Mouse (Mus musculus) v-Abl transformed pro-B cells (cell line): ENCODE measurements around the gene Adar.

Experiments
- in situ Hi-C, 2 experiments: fragments of 400-800 bp; cut with MboI; formaldehyde crosslinking; loops; one replicate each; pipeline ENCODE4 v1.15.1; 2025; ENCODE audit not compliant: unreplicated experiment in 2 of 2

Gene Adar

DNA sequence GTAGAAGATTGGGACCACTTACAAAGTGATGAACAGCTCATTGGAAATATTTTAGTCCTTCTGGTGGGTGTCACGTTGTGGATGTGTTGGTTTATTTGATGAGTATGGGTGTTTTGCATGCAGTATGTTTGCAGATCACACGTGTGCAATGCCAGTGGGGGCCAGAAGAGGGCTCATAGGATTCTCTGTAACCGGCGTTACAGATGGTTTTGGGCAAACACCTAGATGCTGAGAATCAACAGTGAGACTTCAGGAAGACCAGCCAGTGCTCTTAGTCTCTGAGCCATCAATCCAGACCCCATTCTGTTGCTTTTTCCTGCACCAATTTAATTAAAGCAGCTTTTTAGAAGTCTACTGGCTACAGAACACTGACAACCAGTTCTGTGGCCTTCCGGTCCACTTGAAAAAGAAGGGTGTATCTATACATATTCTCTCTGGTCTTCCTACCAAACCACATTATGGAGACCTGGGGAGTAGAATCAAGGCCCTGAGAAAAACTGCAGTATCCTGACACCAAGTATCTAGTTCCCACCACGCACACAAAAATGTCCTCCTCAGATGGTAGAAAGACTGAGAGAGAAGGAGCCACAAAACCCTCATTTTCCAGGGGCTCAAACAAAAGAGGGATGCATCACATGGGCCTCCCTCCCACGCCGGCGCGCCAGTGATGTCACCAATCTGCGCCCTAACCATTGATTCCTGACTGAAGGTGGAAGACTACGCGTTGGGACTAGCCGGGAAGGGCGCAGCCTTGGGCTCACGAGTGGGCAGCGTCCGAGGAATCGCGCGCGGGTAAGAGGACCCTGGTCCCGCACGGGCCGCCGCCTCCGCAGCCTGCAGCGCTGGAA, at the start of gene Adar:
Adar (plus strand) TSS at position 664 of the 848 bp plus-strand sequence.
- in situ Hi-C loops: no loop called here

DNA sequence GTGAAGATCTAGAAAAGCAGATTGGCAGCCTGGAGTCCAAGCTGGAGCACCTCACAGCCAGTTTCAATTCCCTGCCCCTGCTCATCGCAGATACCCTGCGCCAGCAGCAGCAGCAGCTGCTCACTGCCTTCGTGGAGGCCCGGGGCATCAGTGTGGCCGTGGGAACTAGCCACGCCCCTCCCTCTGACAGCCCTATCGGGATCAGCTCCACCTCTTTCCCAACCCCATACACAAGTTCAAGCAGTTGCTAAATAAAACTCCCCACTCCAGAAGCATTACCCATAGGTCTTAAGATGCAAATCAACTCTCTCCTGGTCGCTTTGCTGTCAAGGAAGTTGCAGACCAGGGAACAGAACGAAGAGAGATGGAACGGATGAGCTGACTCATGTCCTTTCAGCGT, 47.7 kb upstream of the Adar start:
- in situ Hi-C loops: no loop called here

- in situ Hi-C loops: no loop called here
Measured at GRCm38 (mm10) chr3:89671334-89671733, 43.5 kb upstream of the Adar start.

DNA sequence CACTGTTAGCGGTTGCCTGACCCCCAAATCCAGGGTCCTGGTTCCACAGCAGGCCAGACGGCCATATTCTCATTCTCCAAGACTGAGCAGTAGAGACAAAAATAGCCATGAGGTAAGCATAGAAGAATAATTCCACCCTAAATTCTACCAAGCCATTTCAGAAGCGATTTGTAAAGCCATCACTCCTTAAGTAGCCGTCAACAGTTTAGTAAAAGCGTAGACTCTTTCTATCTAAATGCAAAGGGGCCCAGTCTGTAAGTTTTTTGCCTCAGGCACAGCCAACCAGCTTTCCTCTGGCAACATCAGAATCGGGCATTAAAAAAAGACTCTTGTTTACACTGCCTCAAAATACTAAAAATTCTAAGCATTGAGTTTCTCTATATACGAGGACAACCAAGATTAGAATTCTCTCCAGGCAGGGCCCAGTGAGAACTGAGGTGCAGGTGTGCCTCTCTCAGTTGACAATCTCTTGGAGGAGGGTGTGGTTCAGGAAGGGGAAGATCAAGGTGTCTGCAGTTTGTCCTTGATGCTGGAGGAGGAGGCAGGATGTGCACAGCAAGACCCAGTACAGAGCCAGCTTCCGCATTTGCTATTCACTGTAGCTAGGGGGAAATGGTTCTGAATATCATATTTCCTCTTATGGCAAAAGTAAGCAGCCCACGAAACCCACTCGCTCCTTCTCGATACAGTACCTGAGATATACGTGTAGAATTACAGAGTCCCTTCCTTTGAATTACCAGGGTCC, 42.1 kb upstream of the Adar start:
- in situ Hi-C loops: no loop called here

GRCm38 (mm10) chr3:89677617-89678016, 37.2 kb upstream of the Adar start:
- in situ Hi-C loops: no loop called here

DNA sequence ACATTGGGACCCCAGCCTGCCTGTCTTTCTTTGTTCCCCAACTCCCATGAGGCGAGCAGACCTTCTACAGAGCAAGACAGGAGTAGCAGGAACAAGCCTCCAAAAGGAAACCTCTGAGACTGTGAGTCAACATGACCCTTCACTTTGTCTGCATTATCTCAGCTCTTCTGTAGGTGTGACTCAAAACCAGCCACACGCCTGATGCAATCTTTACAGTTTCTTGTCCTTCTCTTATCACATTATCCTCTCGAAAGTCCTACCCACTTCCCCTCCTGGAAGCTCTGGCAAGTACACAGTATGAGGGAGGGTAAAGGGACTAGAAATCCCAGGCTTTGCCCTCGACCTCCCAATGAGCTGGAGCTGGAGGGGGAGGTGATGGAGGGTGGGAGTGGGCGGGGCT, 28.8 kb upstream of the Adar start:
- in situ Hi-C loops: loop anchor here in 1 of 2 experiments (5.0 kb wide), 1 partner anchor 36 kb away; no protein-coding TSS in a partner anchor

DNA sequence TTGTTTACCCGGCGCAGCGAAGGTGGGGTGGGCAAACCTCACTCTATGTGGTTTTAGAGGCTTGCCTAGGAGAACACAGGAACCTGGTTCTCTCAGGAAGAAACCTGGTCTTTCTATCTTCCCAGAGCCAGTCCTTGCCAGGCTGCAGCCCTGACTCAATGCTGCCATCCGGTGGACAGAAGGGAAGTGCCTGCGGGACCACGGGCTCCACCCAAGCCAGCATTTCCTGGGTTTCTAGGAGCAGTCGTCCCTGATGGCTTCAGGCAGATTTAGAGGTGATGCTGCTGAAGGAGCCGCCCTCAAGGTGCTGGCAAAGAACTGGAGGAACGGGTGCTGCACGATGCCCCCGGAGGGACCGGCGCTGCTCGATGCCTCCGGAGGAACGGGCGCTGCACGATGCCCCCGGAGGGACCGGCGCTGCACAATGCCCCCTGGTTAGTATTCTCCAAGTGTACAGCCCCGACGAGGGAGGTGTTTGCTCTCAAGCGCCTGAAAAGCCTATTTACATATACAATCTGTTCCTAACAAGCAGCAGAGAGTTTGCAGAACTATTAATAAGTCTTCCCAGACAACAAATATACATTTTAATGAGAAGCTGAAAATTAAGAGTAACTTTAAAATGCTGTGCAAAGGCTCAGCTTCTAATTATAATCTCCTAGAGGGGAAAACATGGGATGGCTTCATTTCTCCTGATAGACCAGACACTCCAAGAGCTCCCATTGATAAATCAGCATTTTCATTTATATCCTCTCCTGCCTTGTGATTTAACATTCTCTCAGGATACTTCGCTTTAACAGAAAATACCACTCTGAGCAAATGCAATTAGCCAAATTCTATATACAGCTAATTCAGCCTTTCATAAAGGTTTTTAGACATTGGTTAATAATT, 25.9 kb upstream of the Adar start:
- in situ Hi-C loops: loop anchor here in 1 of 2 experiments (5.0 kb wide), 1 partner anchor 33 kb away; no protein-coding TSS in a partner anchor

DNA sequence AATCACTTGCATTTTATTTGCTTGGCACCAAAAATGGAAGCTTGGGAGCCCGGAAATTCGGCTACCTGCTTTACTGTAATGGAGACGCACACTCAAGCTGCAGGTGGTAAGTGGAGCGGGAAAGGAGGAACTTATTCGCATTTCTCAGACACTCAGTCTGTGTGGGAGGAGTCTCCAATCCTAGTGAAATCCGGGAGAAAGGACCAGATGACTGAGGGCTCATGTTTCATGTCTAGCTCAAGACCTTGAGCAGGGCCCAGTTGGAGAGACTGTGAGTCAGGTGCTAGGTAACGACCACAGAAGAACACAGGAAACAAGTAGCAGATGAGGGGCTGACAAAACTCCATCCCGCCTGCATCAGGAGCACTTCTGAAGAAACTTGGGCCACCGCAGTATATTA, 23.0 kb upstream of the Adar start:
- in situ Hi-C loops: no loop called here

- in situ Hi-C loops: no loop called here
Measured at GRCm38 (mm10) chr3:89696152-89696821, 18.5 kb upstream of the Adar start.

DNA sequence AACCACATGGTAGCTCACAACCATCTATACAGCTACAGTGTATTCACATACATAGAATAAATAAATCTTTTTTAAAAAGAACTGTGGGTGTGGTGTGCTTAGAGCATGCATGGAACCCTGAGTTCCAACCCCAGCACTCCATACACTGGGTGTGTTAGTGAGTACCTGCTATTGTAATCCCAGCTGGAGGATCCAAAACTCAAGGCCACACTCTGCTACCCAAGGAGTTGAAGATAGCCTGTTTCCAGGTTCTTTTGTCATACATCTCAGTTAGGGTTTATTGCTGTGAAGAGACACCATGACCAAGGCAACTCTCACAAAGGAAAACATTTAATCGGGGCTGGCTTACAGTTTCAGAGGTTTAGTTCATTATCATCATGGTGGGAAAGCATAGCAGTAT, 15.9 kb upstream of the Adar start:
- in situ Hi-C loops: no loop called here

DNA sequence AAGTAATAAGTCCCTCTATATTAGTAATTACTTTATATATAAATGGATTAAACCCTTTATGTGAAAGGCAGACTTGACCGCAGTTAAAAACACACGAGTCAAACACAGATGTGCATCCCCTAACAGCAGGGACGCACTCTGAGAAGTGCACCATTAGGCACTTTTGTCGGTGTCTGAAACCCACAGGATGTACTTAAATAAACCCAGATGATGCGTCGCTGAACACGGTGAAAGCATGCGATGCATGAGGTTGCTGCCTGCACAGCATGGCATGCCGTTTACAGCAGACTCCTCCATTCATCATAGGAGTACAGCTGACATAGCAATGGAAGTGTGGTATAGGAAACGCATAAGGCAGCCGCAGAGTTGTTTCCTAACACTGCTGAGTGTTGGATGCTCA, 14.4 kb upstream of the Adar start:
- in situ Hi-C loops: no loop called here

DNA sequence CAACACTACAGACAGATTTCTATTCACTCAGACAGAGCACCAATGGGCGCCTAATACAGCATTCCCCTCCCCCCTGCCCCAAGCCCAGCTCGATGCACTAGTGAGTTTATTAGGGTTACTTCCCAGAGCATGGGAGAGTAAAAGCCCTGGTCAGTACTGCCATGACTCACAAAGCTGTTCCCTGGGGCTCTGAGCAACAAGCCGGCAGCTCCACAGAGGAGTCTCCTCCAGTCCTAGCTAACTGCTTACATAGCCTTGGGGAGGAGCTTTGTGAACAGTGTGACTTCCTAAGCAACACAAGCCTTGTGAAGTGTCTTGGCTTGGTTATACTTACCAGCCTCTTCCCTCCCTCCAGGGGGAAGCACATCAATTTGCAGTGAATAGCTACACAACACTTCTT, 11.2 kb upstream of the Adar start:
- in situ Hi-C loops: no loop called here

DNA sequence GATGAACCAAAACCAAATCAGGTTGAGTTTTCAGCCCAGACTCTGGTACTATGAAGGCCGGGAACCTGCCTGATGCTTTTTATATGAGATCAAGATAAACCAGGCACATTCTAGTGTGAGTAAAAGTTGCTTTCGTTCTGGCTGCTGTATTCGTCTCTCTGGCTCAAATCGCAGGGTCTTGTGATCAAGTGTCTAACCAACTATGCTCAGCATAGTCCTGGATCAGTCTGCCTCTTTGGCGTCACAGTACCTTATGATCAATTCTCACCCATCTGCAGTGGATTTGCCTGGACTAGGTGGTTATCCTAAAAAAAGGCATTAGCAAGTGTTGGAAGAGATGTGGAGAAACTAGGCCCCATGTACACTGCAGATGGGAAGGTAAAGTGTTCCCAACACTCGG, 10.8 kb upstream of the Adar start:
- in situ Hi-C loops: no loop called here

- in situ Hi-C loops: no loop called here
Measured at GRCm38 (mm10) chr3:89715207-89715966, 565 bp downstream of the Adar start.

- in situ Hi-C loops: no loop called here
Measured at GRCm38 (mm10) chr3:89715967-89716256, 1.1 kb downstream of the Adar start.

DNA sequence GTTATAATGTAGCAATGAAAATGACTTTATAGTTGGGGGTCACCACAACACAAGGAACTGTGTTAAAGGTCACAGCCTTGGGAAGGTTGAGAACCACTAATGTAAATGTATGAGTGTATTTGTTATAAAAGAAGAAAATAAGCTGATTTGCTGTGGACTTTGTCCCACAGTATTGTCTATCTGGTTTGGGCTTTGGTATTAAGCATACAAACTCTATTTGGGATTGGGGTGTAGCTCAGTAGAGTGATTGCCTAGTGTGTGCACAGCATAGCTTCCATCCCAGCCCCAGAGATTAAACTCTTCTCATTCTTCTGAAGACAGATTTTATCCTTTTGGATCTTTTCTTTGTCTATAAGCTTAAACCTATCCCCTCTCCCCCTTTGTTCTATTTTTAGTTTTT, 7.2 kb downstream of the Adar start:
- in situ Hi-C loops: loop anchor here in 1 of 2 experiments (5.0 kb wide), 1 partner anchor 35 kb away; no protein-coding TSS in a partner anchor

GRCm38 (mm10) chr3:89723400-89724084, 8.7 kb downstream of the Adar start:
- in situ Hi-C loops: loop anchor here in 1 of 2 experiments (5.0 kb wide), 1 partner anchor 36 kb away; no protein-coding TSS in a partner anchor

DNA sequence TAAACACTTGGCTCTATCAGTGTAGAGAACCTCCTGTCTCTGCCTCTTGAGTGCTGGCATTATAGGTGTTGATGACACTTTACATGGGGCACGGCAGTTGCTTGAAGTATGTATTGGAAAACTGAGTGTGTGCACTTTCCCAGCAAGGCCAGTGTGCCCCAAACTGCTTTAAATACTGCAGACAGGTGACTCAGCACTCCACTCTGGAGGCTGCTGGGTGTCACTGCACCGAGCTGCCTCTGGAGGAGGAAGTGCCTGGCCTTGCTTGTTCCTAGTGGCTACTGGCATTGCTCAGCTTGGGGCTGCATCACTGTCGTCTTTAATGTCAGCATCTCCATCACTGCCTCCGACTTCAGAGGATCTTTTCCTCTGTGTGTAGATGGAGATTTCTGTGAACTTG, 12.2 kb downstream of the Adar start:
- in situ Hi-C loops: no loop called here

- in situ Hi-C loops: no loop called here
Measured at GRCm38 (mm10) chr3:89728848-89729247, 14.0 kb downstream of the Adar start.
